Mouse (Mus musculus) forebrain, embryonic 12.5 days (tissue): Measurements from ENCODE around the gene Abcb1a. TPM values are rescaled to one million over a fixed set of nuclear protein-coding genes. Genes with fewer than 3 reads are reported as not detected.
"Not testable (repeated sequence)": the region's sequence is repeated elsewhere in the genome, so short reads cannot be mapped to it uniquely, and the experiment has no call there.

Experiments
- ATAC-seq: fragments of 200-750 bp; cut with Nextera tagmentation; 2 replicates; pipeline ENCODE4 v1.8.0; 2017; ENCODE audit warnings: moderate TSS enrichment; ENCODE audit not compliant: low FRiP score
- H3K27ac ChIP-seq: fragments of 300-500 bp; sonication (generic); 2 replicates; pipeline ENCODE4 v1.5.1; 2016; ENCODE audit warnings: mild to moderate bottlenecking
- H3K27me3 ChIP-seq: fragments of 300-500 bp; sonication (generic); 2 replicates; pipeline ENCODE4 v1.6.1; 2016; ENCODE audit warnings: mild to moderate bottlenecking
- H3K36me3 ChIP-seq: fragments of 300-500 bp; sonication (generic); replicated peaks from 2 replicates; pipeline ENCODE4 v1.6.1; 2016; ENCODE audit warnings: mild to moderate bottlenecking
- H3K4me1 ChIP-seq: fragments of 300-500 bp; sonication (generic); 2 replicates; pipeline ENCODE4 v1.6.1; 2016
- H3K4me2 ChIP-seq: fragments of 300-500 bp; sonication (generic); 2 replicates; pipeline ENCODE4 v1.6.1; 2016; ENCODE audit warnings: mild to moderate bottlenecking, moderate library complexity
- H3K4me3 ChIP-seq: fragments of 300-500 bp; sonication (generic); replicated peaks from 2 replicates; pipeline ENCODE4 v1.5.1; 2016; ENCODE audit warnings: mild to moderate bottlenecking
- H3K9ac ChIP-seq: fragments of 300-500 bp; sonication (generic); 2 replicates; pipeline ENCODE4 v1.6.1; 2016; ENCODE audit warnings: mild to moderate bottlenecking
- H3K9me3 ChIP-seq: fragments of 300-500 bp; sonication (generic); 2 replicates; pipeline ENCODE4 v1.6.1; 2016
- WGBS: fragments of 180-500 bp; shearing (Covaris S2); methylation state at CpG from one replicate; pipeline ENCODE4 v1.1.7; 2016; 5-methylcytosine and 5-hydroxymethylcytosine counted together
- polyA plus RNA-seq: library from polyadenylated mRNA; unstranded; fragments of >200 nt; fragmentation: Nextera tagmentation; extraction: Ambion mirVana; gene quantifications from 2 replicates; pipeline ENCODE4 v1.2.1, GENCODE M21; 2016

Gene Abcb1a
- polyA plus RNA-seq, 1 experiment from 2014 or later = 0.59 TPM

DNA sequence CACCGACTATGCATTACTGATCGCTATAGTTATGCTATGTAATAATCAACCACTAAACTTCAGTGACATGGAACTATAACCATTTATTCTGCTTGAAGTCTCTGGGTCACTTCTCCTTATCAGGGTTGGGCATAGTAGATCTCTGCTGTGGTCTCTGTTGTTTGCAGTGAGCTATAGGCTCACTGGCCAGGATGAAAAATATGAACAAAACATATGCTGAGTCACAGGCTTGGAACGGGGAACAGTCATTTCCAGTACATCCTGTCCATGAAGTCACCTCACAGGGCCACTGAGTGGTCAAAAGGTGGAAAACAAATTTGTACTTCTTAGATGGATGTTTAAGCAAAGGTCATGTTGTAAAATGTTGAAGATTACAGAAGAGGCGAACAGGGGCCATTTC is 77.2 kb downstream of the Abcb1a start:
- Histone ChIP-seq H3K4me1 (no peaks in the 10 kb centered on the region), H3K27me3 (no peaks in the 10 kb centered on the region), H3K9me3 (no peaks in the 10 kb centered on the region), H3K4me2 (no peak overlapping the region), H3K27ac (no peak overlapping the region), H3K36me3 (no peaks in the 10 kb centered on the region), H3K9ac (no peak overlapping the region), H3K4me3 (no peak overlapping the region)
- ATAC-seq = no peak
- WGBS = 91% methylated on average over 4 of the region's 4 CpGs

GRCm38 (mm10) chr5:8747244-8747643 is 87.4 kb downstream of the Abcb1a start:
- H3K27ac ChIP-seq, H3K4me1 ChIP-seq, H3K9me3 ChIP-seq, H3K27me3 ChIP-seq, H3K4me3 ChIP-seq, H3K9ac ChIP-seq, H3K36me3 ChIP-seq, H3K4me2 ChIP-seq, ATAC-seq: not testable (repeated sequence)
- 88% methylated on average over 13 of the region's 13 CpGs for WGBS

DNA sequence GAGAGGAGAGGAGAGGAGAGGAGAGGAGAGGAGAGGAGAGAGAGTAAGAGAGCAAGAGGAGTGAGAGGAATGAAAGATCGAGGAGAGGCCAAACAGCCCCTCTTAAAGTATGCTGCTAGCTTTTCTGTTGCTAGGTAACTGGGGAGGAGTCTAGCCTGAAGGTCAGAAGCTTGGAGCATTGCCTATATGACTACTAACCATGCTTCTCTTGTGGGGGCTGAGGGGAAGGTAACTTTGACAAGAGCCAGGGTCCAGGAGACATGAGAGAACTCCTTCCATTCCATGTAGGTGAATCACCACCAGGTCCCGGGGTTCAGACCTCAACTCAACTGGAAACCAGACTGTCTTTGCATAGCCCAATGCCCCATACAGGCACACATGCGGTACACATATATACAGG is 113.0 kb downstream of the Abcb1a start:
- WGBS = 77% methylated on average over 3 of the region's 3 CpGs
- Histone ChIP-seq H3K27ac (no peak overlapping the region), H3K36me3 (no peaks in the 10 kb centered on the region), H3K4me3 (no peak overlapping the region), H3K4me2 (no peak overlapping the region), H3K27me3 (no peaks in the 10 kb centered on the region), H3K9ac (no peak overlapping the region), H3K9me3 (no peaks in the 10 kb centered on the region), H3K4me1 (no peaks in the 10 kb centered on the region)
- no peak for ATAC-seq

GRCm38 (mm10) chr5:8778311-8778710 is 118.4 kb downstream of the Abcb1a start:
- Histone ChIP-seq H3K36me3 (no peaks in the 10 kb centered on the region), H3K9ac (no peak overlapping the region), H3K27me3 (no peaks in the 10 kb centered on the region), H3K9me3 (no peaks in the 10 kb centered on the region), H3K27ac (no peak overlapping the region), H3K4me2 (no peak overlapping the region), H3K4me1 (no peaks in the 10 kb centered on the region), H3K4me3 (no peak overlapping the region)
- 87% methylated on average over 2 of the region's 2 CpGs for WGBS
- no peak for ATAC-seq

DNA sequence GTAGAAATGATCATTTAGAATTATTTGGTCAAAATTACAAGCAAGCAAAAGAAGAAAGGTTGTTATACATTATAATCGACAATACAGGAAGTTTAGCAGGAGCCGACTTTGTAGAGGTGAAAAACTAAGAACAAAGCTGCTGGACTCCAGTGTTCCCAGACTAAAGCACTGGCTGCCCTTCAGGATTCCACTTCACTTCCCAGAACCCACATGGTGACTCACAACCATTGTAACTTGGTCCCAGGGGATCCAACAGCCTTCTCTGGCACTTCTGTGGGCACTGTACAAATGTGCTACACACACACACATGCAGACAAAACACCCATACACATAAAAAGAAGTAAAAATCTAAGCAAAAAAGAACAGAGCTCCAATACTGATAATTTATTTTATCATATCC is 118.9 kb downstream of the Abcb1a start:
- no peak overlapping the region for H3K4me3 ChIP-seq
- 98% methylated on average over 2 of the region's 2 CpGs for WGBS
- H3K27ac ChIP-seq = no peak overlapping the region
- ATAC-seq = no peak
- no peaks in the 10 kb centered on the region for H3K27me3 ChIP-seq
- no peaks in the 10 kb centered on the region for H3K36me3 ChIP-seq
- no peaks in the 10 kb centered on the region for H3K9me3 ChIP-seq
- H3K4me2 ChIP-seq = no peak overlapping the region
- H3K4me1 ChIP-seq = no peaks in the 10 kb centered on the region
- no peak overlapping the region for H3K9ac ChIP-seq

- Histone ChIP-seq H3K36me3 (no peaks in the 10 kb centered on the region), H3K27ac (no peak overlapping the region), H3K27me3 (peaks cover 4% of the 10 kb centered on the region; the same call in 1 of the 2 replicates), H3K4me3 (no peak overlapping the region), H3K9ac (no peak overlapping the region), H3K4me2 (no peak overlapping the region), H3K9me3 (no peaks in the 10 kb centered on the region), H3K4me1 (no peaks in the 10 kb centered on the region)
- ATAC-seq = no peak
- WGBS = 88% methylated on average over 4 of the region's 4 CpGs
These were observed 132.4 kb downstream of the Abcb1a start for GRCm38 (mm10) chr5:8792281-8792680.

Other genes starting within 250 kb of the Abcb1a start
- gene Dbf4, start 237.4 kb upstream of the Abcb1a start, polyA plus RNA-seq = 67.6 and 69.1 TPM in 2 replicates
- gene Slc25a40, start 237.2 kb upstream of the Abcb1a start, polyA plus RNA-seq = 10.8 and 12.8 TPM in 2 replicates
- gene Rundc3b, start 37.1 kb upstream of the Abcb1a start, polyA plus RNA-seq = 18.8 and 19.4 TPM in 2 replicates
- gene Abcb1b, start 138.1 kb downstream of the Abcb1a start, polyA plus RNA-seq = 0.85 and 0.93 TPM in 2 replicates
- gene Abcb4, start 233.6 kb downstream of the Abcb1a start, polyA plus RNA-seq = 1.1 and 1.6 TPM in 2 replicates